Mouse (Mus musculus) adrenal gland, postnatal 25 days (tissue): ENCODE measurements around the gene Spred2. TPM values are rescaled to one million over a fixed set of nuclear protein-coding genes. Genes with fewer than 3 reads are reported as not detected.

Experiments used
- DNase-seq: peaks from one replicate; pipeline ENCODE4 v3.0.0; 2021; ENCODE audit warnings: mixed read lengths
- total RNA-seq: library from RNA; stranded (reverse); gene quantifications from 2 replicates; pipeline ENCODE4 v1.2.3, GENCODE M21; 2021

Spred2 gene
- total RNA-seq, 1 experiment from 2014 or later = 34.5 TPM

DNA sequence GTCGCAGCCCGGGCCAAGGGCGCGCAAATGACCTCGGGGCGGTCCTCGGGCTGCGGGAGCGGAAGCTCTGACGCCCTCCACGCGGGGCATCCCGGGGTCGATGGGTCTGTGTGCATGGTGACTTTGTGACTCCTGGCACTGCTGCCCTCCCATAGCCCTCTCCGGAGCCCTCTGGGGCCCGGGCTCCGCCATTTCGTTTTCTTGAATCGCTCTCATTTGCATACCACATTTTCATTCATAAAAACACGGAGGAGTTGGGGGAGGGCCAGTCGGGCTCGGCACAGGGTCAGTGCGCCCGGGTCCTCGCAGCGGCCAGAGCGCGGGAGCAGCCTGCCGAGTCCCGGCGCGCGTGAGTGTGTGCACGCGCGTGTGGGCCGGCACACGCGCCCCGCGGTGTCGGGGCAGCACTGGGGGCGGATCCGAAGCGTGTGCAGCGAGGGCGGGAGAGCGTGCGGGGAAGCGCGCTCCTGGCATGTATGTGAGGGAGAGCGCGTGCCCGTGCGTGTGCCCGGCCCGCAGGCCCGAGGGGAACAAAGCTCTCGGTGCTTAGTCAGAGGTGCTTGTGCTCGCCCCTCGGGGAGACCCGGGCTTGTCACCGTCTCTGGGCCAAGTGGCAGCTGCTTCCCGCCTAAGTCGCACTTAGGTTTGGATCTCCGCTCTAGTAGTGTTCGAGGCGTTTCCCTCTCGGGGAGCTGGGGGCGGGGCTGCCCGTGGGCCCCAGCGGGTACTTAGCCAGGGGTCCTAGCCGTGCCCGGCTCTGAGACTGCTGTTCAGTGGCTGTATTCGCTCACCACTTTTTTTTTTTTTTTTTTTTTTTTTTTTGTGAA is 1.2 kb downstream of the Spred2 start:
- DNase-seq = peak; percentile 72

DNA sequence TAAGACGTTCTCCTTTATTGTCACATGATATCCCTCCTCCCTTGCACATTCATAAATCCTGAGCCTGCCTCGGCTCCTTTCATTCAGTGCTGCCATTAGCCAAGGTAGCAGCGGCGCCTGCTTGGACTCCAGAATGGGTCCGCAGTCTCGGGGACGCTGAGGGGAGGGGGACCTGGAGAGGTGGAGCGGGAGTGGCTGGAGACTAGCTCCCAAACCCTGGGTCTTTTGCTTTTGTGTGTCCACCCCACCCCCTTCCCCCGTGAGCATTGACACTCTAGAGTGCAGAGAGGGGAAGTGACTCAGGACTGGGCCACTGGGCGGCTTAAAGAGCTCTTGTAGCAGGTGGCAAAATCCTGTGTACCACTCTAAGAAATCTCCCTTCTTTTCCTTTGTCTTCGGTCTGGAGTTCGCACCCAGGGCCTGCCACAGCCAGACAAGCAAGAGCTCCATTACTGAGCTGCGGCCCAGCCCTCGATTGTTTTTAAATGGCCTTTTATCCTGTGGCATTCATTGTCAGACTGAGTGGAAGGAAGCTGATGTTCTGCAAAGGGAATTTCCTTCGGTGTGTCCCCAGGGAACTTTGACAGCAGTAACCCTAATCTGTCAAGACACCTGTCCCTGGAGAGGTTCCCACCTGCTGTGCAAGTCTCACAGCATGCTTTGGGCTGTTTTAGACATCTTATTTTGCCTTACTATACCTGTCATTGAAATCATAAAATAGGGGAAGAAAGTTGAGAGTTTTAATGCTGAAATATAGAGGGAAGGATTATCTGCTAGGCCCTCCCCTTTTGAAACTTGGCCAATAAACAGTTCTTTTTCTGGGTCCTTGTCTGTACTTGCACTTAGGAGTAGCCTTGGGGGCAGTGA is 2.0 kb downstream of the Spred2 start:
- DNase-seq = peak; percentile 53

DNA sequence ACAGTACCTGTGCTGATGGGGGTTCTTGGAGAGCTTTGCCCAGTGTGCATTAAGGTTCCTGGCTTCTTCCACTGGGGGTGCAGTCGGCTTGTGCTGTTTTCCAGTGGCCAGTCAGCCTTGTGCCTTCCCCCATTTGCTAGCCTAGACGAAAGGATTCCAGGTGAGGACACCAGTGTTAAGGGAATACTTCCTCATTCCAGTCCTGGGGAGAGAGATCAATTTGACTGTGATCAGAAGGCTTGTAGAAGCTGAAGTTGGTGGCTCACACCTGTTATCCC is 2.6 kb downstream of the Spred2 start:
- no peak for DNase-seq

- DNase-seq = no peak
These were observed 4.5 kb downstream of the Spred2 start for GRCm38 (mm10) chr11:19928633-19929032.

- no peak for DNase-seq
These were observed 5.1 kb downstream of the Spred2 start for GRCm38 (mm10) chr11:19929087-19929865.

DNA sequence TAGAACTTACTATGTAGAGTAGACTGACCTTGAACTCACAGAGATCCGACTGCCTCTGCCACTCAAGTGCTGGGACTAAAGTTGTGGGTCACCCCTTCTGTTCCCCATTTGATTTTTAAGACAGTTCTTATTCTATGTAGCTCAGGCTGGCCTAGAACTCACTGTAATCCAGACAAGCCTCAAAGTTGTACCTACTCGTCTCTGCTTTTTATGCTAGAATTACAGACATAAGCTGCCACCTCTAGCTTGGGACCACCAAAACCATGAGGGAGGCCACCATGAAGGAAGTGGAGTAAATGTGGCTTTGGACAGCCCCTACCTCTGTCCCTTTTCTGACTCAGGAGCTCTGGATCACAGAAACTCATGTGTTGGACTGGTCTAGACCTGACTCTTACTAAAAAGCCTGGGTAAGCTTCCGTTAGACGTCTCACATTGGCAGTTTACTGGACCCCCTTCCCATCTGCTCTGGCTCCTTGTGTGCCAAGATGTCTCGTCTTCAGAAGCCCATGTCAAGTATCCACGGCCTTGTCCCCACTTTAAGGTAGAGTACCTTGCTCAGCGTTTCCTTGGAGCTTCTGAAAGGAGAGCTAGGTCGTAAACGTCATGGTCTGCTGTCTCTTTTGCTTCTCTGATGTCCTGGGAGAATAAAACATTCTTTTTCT is 7.5 kb downstream of the Spred2 start:
- DNase-seq = no peak

- no peak for DNase-seq
These were observed 8.9 kb downstream of the Spred2 start for GRCm38 (mm10) chr11:19932983-19933511.

- DNase-seq = no peak
These were observed 11.6 kb downstream of the Spred2 start for GRCm38 (mm10) chr11:19935524-19936354.

GRCm38 (mm10) chr11:19938456-19939004 is 14.4 kb downstream of the Spred2 start:
- no peak for DNase-seq

DNA sequence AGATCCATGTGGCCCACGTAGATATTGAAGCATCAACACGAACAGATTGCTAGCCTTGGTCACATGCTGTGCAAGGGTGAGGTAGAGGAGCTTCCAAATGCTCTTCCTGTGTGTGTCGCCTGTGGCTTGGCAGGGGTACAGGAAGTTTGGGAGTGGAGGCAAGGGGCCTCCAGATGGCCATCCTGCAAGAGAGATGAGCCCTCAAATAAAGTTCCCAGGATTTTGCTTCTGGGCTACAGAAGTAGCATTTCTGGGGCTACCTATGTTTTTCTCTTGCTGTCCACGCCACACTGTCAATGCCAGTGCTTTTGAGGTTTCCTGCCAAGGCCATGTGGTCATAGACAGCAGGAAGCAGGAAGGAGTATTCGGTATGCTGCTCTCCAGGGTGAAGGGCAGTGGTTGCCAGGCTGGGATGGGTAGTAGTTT is 15.1 kb downstream of the Spred2 start:
- DNase-seq = no peak

DNA sequence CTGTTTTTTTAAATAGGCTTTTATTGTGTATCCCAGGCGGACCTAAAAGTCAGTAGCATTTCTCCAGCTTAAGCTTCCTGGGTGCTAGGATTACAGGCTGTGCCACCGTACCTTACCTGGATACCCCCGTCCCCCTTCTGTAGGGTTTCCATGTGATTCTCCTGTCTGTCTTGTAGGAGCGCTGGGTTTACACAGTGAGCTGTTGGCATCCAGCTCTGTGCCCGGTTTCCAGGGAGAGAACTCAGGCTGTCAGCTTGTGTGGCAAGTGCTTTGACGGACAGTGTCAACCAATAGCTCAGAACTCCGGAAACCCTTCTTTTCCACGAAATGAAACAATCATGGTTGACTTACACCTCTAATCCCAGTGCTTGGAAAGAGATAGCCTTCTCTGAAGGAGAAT is 15.7 kb downstream of the Spred2 start:
- no peak for DNase-seq

DNA sequence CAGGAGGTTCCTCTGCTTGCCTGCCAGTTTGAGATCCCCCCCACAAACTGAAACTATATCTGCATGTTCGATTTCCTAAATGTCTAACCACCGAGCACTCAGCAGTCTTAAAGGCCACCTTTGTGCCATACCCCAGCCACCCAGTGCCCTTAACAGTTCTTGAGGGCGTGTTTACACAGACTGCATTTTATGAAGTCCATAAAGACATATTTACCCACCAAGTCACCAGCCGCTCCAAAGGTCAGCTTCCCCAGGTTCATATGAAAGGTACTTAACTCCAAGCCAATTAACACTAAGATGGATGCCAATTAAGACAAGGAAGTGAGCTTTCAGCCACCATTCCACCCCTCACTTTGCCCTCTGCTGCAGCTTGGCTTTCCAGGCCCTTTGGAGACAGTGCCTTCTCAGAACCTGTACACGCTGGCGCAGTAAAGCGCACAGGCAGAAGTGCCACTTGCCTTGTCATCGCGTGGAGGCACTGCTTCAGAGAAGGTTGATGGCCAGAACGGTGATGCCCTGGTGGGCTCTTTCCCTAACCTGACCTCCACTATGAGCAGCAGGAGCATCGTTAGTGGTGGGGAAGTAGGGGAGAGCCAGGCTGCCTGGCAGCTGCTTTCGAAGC is 17.1 kb downstream of the Spred2 start:
- DNase-seq = no peak

GRCm38 (mm10) chr11:19941978-19942377 is 17.8 kb downstream of the Spred2 start:
- no peak for DNase-seq

- DNase-seq = no peak
These were observed 19.6 kb downstream of the Spred2 start for GRCm38 (mm10) chr11:19943753-19944152.

DNA sequence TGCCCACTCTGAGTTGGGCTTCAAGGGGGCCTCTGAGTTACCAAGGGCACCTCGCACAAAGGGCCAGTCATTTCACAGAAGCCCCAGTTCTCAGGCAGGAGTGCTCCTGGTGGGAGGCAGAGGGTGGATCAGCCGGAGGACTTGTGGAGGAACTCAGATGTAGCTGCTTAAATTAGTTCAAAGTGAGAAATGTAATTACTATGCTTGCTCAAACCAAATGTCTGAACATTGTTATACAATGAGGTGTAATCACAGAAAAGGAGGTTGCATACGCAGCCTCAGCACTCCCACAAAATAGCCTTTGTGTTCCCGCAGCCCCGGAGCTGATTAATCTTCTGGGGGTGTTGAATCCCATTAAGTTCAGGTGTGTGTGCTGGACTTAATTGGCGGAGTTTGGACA is 20.5 kb downstream of the Spred2 start:
- DNase-seq = no peak

DNA sequence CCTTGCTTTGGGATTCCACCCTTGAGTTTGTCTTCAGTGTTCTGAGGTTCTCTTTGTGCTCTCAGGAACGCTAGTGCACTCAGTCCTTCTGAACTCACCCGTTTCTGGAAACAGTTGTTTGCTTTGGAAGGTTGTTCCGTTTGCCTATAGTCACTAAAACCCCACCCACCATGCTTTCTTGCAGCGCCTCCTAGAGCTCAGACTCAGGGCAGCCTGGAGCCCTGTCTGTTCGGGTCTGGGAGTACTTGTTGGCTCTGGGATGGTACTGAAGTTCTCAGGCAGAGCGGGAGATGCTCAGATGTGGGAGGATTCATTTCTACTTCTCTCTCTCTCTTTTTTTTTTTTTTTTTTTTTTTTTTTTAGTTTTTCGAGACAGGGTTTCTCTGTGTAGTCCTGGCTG is 22.5 kb downstream of the Spred2 start:
- no peak for DNase-seq

- peak; percentile 70 for DNase-seq
These were observed 23.5 kb downstream of the Spred2 start for GRCm38 (mm10) chr11:19947626-19948135.

DNA sequence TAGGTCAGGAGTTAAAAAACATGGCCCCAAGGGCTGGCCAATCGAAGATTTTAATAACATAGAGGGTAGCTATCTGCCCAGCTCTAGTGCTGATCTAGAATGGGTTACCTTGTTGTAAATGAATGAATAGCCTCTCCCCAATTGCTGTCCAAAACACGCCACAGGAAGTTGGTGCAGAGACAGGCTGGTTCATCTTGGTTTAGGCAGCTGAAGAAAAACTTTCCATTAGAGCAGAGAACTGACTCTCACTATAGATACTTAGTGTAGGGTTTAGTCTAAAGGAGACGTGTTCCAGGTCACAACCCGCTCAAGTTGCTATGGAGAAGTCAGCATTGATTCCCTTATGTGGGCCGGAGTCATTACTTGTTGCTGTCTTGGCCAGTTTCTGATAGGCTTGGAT is 25.6 kb downstream of the Spred2 start:
- no peak for DNase-seq

GRCm38 (mm10) chr11:19950169-19950568 is 26.0 kb downstream of the Spred2 start:
- no peak for DNase-seq

DNA sequence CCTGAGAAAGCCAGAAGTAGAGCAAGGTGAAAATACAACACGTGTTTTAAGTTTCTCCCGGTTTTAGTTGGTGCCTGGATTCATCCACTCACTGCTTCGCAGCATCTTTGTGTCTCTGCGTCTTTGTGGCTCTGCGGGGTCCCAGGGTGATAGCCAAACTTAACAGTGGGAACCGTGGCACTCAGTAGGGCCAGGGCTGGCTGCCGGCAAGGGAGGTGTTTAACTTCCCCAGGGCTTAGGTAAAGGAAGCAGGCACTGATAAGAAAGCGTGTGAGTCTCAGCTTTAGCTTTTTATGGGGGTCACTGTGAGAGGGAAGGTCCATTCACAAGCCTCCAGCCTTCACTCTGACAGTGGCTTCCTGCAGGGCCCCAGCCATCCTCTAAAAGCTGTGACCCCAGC is 28.8 kb downstream of the Spred2 start:
- no peak for DNase-seq
